ENCODE assay signal across 9 mouse cellular contexts in the genomic region with DNA sequence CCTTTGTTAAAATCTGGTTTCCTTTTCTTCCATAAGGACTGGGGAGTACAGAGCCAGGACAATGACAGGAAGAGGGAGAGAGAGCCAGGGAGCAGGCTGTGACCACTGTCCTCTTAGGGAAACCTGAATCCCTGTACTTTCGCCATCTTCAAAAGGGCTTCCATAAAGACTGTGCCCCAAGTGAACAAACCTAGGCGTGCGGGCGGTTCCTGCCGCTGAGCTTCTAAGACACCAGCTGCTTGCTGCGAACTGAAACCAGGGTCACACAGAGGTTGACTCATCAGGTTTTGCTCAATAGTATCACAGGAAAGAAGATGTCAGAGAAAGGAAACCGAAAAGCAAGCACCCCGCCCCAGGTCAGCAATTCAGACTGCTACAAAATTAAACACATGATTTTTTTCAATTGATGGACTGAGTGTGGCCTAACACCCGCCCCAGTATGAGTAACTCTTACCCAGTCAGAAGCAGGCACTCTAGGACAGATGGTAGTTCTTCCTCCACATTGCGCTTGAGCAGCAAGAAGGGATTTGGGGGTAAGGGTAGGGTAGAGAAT. TPM values are rescaled to one million over a fixed set of nuclear protein-coding genes. Genes with fewer than 3 reads are reported as not detected.
DNase-seq lines count a peak whose midpoint lies in the region; ATAC-seq and TF ChIP-seq lines count a peak whose summit lies in the region.
"Had no signal": no experiment of that assay in that cellular context is flagged by ENCODE, and none has a peak within 500 bp of the region (broad histone marks: within the 10 kb centered on the region; RNA-seq: fewer than 3 reads in every experiment).

No protein-coding gene starts in this region.

- H3K27ac ChIP-seq in intestine, embryonic 15.5 days = no peak overlapping the region
- no peak overlapping the region for H3K27ac ChIP-seq in intestine, postnatal 0 days (ENCODE audit: low read depth, low read length)
- no peak overlapping the region for H3K27ac ChIP-seq in kidney, embryonic 14.5 days (ENCODE audit: low read depth, low read length)
- no peak overlapping the region for H3K27ac ChIP-seq in forebrain, embryonic 14.5 days (ENCODE audit: low read depth, low read length)
- H3K27ac ChIP-seq in midbrain, postnatal 0 days (ENCODE audit: low read depth, low read length) = no peak overlapping the region

- WGBS in intestine, embryonic 15.5 days = 59% methylated on average over 10 of the region's 10 CpGs
- 62% methylated on average over 10 of the region's 10 CpGs for WGBS in intestine, postnatal 0 days
- 48% methylated on average over 10 of the region's 10 CpGs for WGBS in kidney, embryonic 14.5 days
- 90% methylated on average over 10 of the region's 10 CpGs for WGBS in forebrain, embryonic 14.5 days
- WGBS in midbrain, postnatal 0 days = 79% methylated on average over 10 of the region's 10 CpGs

- DNase-seq in c-Kit-positive CD71-negative TER-119-negative erythroid progenitor cells, embryonic 14.5 days (ENCODE audit: low read depth) = peak; percentile 52
- peak; percentile 70 to 84 for DNase-seq in monocyte, adult 2 months (ENCODE audit: low read depth in 1 of 2, low spot score in 2 of 2)
- DNase-seq in forebrain, embryonic 14.5 days (ENCODE audit: low spot score) = no peak
- no peak for DNase-seq in embryo, embryonic 11 days
- DNase-seq in midbrain, postnatal 0 days (ENCODE audit: low spot score) = no peak

- no peaks in the 10 kb centered on the region for H3K9me3 ChIP-seq in intestine, embryonic 15.5 days
- no peaks in the 10 kb centered on the region for H3K9me3 ChIP-seq in intestine, postnatal 0 days (ENCODE audit: control insufficient read depth)
- no peaks in the 10 kb centered on the region for H3K9me3 ChIP-seq in kidney, embryonic 14.5 days (ENCODE audit: control insufficient read depth, low read length)
- no peaks in the 10 kb centered on the region for H3K9me3 ChIP-seq in forebrain, embryonic 14.5 days (replicated peaks; ENCODE audit: control insufficient read depth, low read length)
- no peaks in the 10 kb centered on the region for H3K9me3 ChIP-seq in midbrain, postnatal 0 days (ENCODE audit: low read length)

- no peak overlapping the region for H3K4me2 ChIP-seq in intestine, embryonic 15.5 days (replicated peaks)
- no peak overlapping the region for H3K4me2 ChIP-seq in intestine, postnatal 0 days (replicated peaks; ENCODE audit: low read depth)
- H3K4me2 ChIP-seq in kidney, embryonic 14.5 days (replicated peaks; ENCODE audit: low read depth, low read length) = no peak overlapping the region
- H3K4me2 ChIP-seq in forebrain, embryonic 14.5 days (ENCODE audit: low read length) = no peak overlapping the region
- no peak overlapping the region for H3K4me2 ChIP-seq in midbrain, postnatal 0 days (ENCODE audit: low read depth, low read length, poor library complexity, severe bottlenecking)

- peak; percentile 31; the same call in 1 of the 2 replicates for ATAC-seq in intestine, embryonic 15.5 days
- no peak for ATAC-seq in intestine, postnatal 0 days
- peak; percentile 16; the same call in 1 of the 2 replicates for ATAC-seq in kidney, embryonic 14.5 days (ENCODE audit: low FRiP score, low TSS enrichment)
- no peak for ATAC-seq in forebrain, embryonic 14.5 days
- no peak for ATAC-seq in midbrain, postnatal 0 days (ENCODE audit: low FRiP score)

- no peaks in the 10 kb centered on the region for H3K27me3 ChIP-seq in intestine, embryonic 15.5 days (replicated peaks)
- no peaks in the 10 kb centered on the region for H3K27me3 ChIP-seq in intestine, postnatal 0 days (replicated peaks; ENCODE audit: control insufficient read depth, insufficient read depth, low read length)
- no peaks in the 10 kb centered on the region for H3K27me3 ChIP-seq in kidney, embryonic 14.5 days (ENCODE audit: control insufficient read depth, insufficient read depth, low read length)
- no peaks in the 10 kb centered on the region for H3K27me3 ChIP-seq in forebrain, embryonic 14.5 days (replicated peaks; ENCODE audit: control insufficient read depth, insufficient read depth, low read length)
- no peaks in the 10 kb centered on the region for H3K27me3 ChIP-seq in midbrain, postnatal 0 days (ENCODE audit: insufficient read depth, low read length)

- no peaks in the 10 kb centered on the region for H3K4me1 ChIP-seq in intestine, embryonic 15.5 days (replicated peaks)
- H3K4me1 ChIP-seq in intestine, postnatal 0 days (replicated peaks; ENCODE audit: control insufficient read depth, insufficient read depth, low read length) = no peaks in the 10 kb centered on the region
- H3K4me1 ChIP-seq in kidney, embryonic 14.5 days (ENCODE audit: control insufficient read depth, insufficient read depth, low read length) = no peaks in the 10 kb centered on the region
- no peaks in the 10 kb centered on the region for H3K4me1 ChIP-seq in forebrain, embryonic 14.5 days (ENCODE audit: control insufficient read depth, insufficient read depth, low read length)
- no peaks in the 10 kb centered on the region for H3K4me1 ChIP-seq in midbrain, postnatal 0 days (ENCODE audit: insufficient read depth, low read length)

- H3K9ac ChIP-seq in intestine, embryonic 15.5 days = no peak overlapping the region
- no peak overlapping the region for H3K9ac ChIP-seq in intestine, postnatal 0 days (ENCODE audit: low read depth, low read length)
- H3K9ac ChIP-seq in kidney, embryonic 14.5 days (ENCODE audit: low read depth, low read length) = no peak overlapping the region
- no peak overlapping the region for H3K9ac ChIP-seq in forebrain, embryonic 14.5 days (ENCODE audit: low read length)
- H3K9ac ChIP-seq in midbrain, postnatal 0 days (replicated peaks; ENCODE audit: low read length, poor library complexity, severe bottlenecking) = no peak overlapping the region

- no peak overlapping the region for H3K4me3 ChIP-seq in intestine, embryonic 15.5 days (replicated peaks)
- no peak overlapping the region for H3K4me3 ChIP-seq in intestine, postnatal 0 days (ENCODE audit: low read depth, low read length)
- no peak overlapping the region for H3K4me3 ChIP-seq in kidney, embryonic 14.5 days (ENCODE audit: low read length)
- no peak overlapping the region for H3K4me3 ChIP-seq in forebrain, embryonic 14.5 days (ENCODE audit: low read depth, low read length)
- no peak overlapping the region for H3K4me3 ChIP-seq in midbrain, postnatal 0 days (ENCODE audit: low read depth, low read length)

- H3K36me3 ChIP-seq in intestine, embryonic 15.5 days = no peaks in the 10 kb centered on the region
- no peaks in the 10 kb centered on the region for H3K36me3 ChIP-seq in intestine, postnatal 0 days (ENCODE audit: control insufficient read depth, insufficient read depth)
- no peaks in the 10 kb centered on the region for H3K36me3 ChIP-seq in kidney, embryonic 14.5 days (ENCODE audit: control insufficient read depth, insufficient read depth, low read length)
- H3K36me3 ChIP-seq in forebrain, embryonic 14.5 days (ENCODE audit: control insufficient read depth, insufficient read depth, low read length) = no peaks in the 10 kb centered on the region
- no peaks in the 10 kb centered on the region for H3K36me3 ChIP-seq in midbrain, postnatal 0 days (ENCODE audit: insufficient read depth, low read length)

- no peak for TF ChIP-seq CTCF in intestine, postnatal 0 days (IDR thresholded peaks at IDR 0.05; ENCODE audit: low read depth)
- TF ChIP-seq CTCF in midbrain, postnatal 0 days (IDR thresholded peaks at IDR 0.05) = no peak

RNA-seq across cellular contexts. Expression of gene Acod1, which starts 13.4 kb away (rescaled TPM):
- polyA plus RNA-seq in intestine, embryonic 15.5 days (2015; fragmentation: Nextera tagmentation; extraction: Ambion mirVana) = 0.06 and 0.08 TPM in 2 replicates
- polyA plus RNA-seq in intestine, postnatal 0 days (2015; fragmentation: Nextera tagmentation; extraction: Ambion mirVana) = not detected in 2 replicates
- not detected in 2 replicates for polyA plus RNA-seq in kidney, embryonic 14.5 days (2014; fragmentation: Nextera tagmentation; extraction: Ambion mirVana)
- not detected in 2 replicates for polyA plus RNA-seq in forebrain, embryonic 14.5 days (2014; fragmentation: Nextera tagmentation; extraction: Ambion mirVana)
- total RNA-seq in midbrain, postnatal 0 days (2014; rRNA removed) = not detected in 2 replicates
- not detected in 2 replicates for polyA plus RNA-seq in midbrain, postnatal 0 days (2015; fragmentation: Nextera tagmentation; extraction: Ambion mirVana)
- polyA plus RNA-seq: neural tube, embryonic 14.5 days had no signal

RNA-seq across cellular contexts. Expression of gene Cln5, which starts 36.7 kb away (rescaled TPM):
- polyA plus RNA-seq in intestine, embryonic 15.5 days (2015; fragmentation: Nextera tagmentation; extraction: Ambion mirVana) = 29.0 and 29.6 TPM in 2 replicates
- polyA plus RNA-seq in intestine, postnatal 0 days (2015; fragmentation: Nextera tagmentation; extraction: Ambion mirVana) = 15.7 and 17.1 TPM in 2 replicates
- 26.5 and 38.3 TPM in 2 replicates for polyA plus RNA-seq in kidney, embryonic 14.5 days (2014; fragmentation: Nextera tagmentation; extraction: Ambion mirVana)
- 11.2 and 11.4 TPM in 2 replicates for polyA plus RNA-seq in forebrain, embryonic 14.5 days (2014; fragmentation: Nextera tagmentation; extraction: Ambion mirVana)
- total RNA-seq in midbrain, postnatal 0 days (2014; rRNA removed) = 7.8 and 10.4 TPM in 2 replicates
- polyA plus RNA-seq in midbrain, postnatal 0 days (2015; fragmentation: Nextera tagmentation; extraction: Ambion mirVana) = 10.6 and 11.5 TPM in 2 replicates

RNA-seq across cellular contexts. Expression of gene Kctd12, which starts 50.9 kb away (rescaled TPM):
- polyA plus RNA-seq in intestine, embryonic 15.5 days (2015; fragmentation: Nextera tagmentation; extraction: Ambion mirVana) = 10.2 and 11.9 TPM in 2 replicates
- polyA plus RNA-seq in intestine, postnatal 0 days (2015; fragmentation: Nextera tagmentation; extraction: Ambion mirVana) = 6.4 and 7.0 TPM in 2 replicates
- 8.3 and 13.4 TPM in 2 replicates for polyA plus RNA-seq in kidney, embryonic 14.5 days (2014; fragmentation: Nextera tagmentation; extraction: Ambion mirVana)
- 10.8 and 12.7 TPM in 2 replicates for polyA plus RNA-seq in forebrain, embryonic 14.5 days (2014; fragmentation: Nextera tagmentation; extraction: Ambion mirVana)
- 125 and 145 TPM in 2 replicates for total RNA-seq in midbrain, postnatal 0 days (2014; rRNA removed)
- polyA plus RNA-seq in midbrain, postnatal 0 days (2015; fragmentation: Nextera tagmentation; extraction: Ambion mirVana) = 11.4 and 13.0 TPM in 2 replicates

Comparison
In these comparisons a context has a peak if more than half of its experiments do, and no peak if none do; other contexts are left out.
1. ATAC-seq: peak in intestine, embryonic 15.5 days (single experiment) and kidney, embryonic 14.5 days (single experiment); none in intestine, postnatal 0 days (single experiment), forebrain, embryonic 14.5 days (single experiment) and midbrain, postnatal 0 days (single experiment).
2. DNase-seq: peak in c-Kit-positive CD71-negative TER-119-negative erythroid progenitor cells, embryonic 14.5 days (single experiment) and monocyte, adult 2 months (2 of 2); none in forebrain, embryonic 14.5 days (single experiment), embryo, embryonic 11 days (single experiment) and midbrain, postnatal 0 days (single experiment).